ENCODE assay signal across 19 mouse cellular contexts in the genomic region with DNA sequence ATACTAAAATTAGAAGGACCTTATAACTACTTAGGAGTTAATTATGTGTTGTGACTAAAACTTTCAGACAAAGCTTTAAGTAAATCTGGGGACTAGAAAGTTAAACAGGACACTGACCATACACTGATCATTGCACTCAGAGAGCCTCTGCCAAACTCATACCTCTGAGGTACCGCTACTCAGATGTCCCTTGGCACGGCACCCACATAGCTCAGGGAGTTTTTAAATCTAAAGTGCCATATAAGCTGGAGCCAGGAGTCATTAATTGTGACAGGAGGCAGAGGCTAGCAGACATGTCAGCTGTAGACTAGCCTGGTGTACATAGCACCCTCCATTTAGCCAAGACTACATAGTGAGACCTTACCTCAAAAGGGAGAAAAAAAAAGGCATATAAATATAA.
"Had no signal": no experiment of that assay in that cellular context is flagged by ENCODE, and none has a peak within 500 bp of the region (broad histone marks: within the 10 kb centered on the region; RNA-seq: fewer than 3 reads in every experiment).

No protein-coding gene starts in this region.

- H3K36me3 ChIP-seq: liver, embryonic 12.5 days; liver, embryonic 15.5 days; lung, embryonic 15.5 days; midbrain, embryonic 10.5 days; stomach, embryonic 15.5 days had no signal

- H3K4me2 ChIP-seq: liver, embryonic 12.5 days; liver, embryonic 15.5 days; lung, embryonic 15.5 days; midbrain, embryonic 13.5 days; neural tube, embryonic 13.5 days; stomach, embryonic 15.5 days had no signal

- H3K9me3 ChIP-seq: liver, embryonic 12.5 days; liver, embryonic 15.5 days; lung, embryonic 15.5 days; megakaryocyte, embryonic 14.5 days; midbrain, embryonic 10.5 days; midbrain, embryonic 13.5 days; neural tube, embryonic 13.5 days; stomach, embryonic 15.5 days had no signal

- H3K4me3 ChIP-seq: left cerebral cortex, adult 2 months; liver, embryonic 12.5 days; liver, embryonic 15.5 days; lung, embryonic 15.5 days; megakaryocyte, embryonic 14.5 days; midbrain, embryonic 10.5 days; midbrain, embryonic 13.5 days; myocyte; neural tube, embryonic 13.5 days; stomach, embryonic 15.5 days had no signal

- ATAC-seq: liver, embryonic 12.5 days; midbrain, embryonic 13.5 days; midbrain, embryonic 16.5 days had no signal

- DNase-seq: layer of hippocampus, postnatal 36 days; lung, adult 18-20 months; lung, postnatal 10 days; lung, postnatal 36 days; retina, postnatal 1 day; right cerebral cortex, postnatal 25 days; spleen, adult 18-20 months; thymus, postnatal 25 days had no signal

- H3K27me3 ChIP-seq: liver, embryonic 12.5 days; liver, embryonic 15.5 days; lung, embryonic 15.5 days; megakaryocyte, embryonic 14.5 days; midbrain, embryonic 13.5 days; neural tube, embryonic 13.5 days; stomach, embryonic 15.5 days had no signal

- H3K27ac ChIP-seq: left cerebral cortex, adult 2 months; liver, embryonic 12.5 days; liver, embryonic 15.5 days; lung, embryonic 15.5 days; midbrain, embryonic 10.5 days; midbrain, embryonic 13.5 days; neural tube, embryonic 13.5 days; stomach, embryonic 15.5 days had no signal

- H3K4me1 ChIP-seq: liver, embryonic 12.5 days; liver, embryonic 15.5 days; lung, embryonic 15.5 days; midbrain, embryonic 10.5 days; midbrain, embryonic 13.5 days; neural tube, embryonic 13.5 days; stomach, embryonic 15.5 days had no signal

- H3K9ac ChIP-seq: liver, embryonic 12.5 days; liver, embryonic 15.5 days; lung, embryonic 15.5 days; midbrain, embryonic 13.5 days; neural tube, embryonic 13.5 days; stomach, embryonic 15.5 days had no signal
